Mouse (Mus musculus) C2C12 (cell line): ENCODE measurements around the gene Taf9b. TPM values are rescaled to one million over a fixed set of nuclear protein-coding genes. Genes with fewer than 3 reads are reported as not detected.

Experiments
- H3K27me3 ChIP-seq: one replicate; pipeline ENCODE4 v1.6.1; 2011; ENCODE audit not compliant: control insufficient read depth, insufficient read depth, insufficient read length
- H3K36me3 ChIP-seq: one replicate; pipeline ENCODE4 v1.6.1; 2011; ENCODE audit not compliant: control insufficient read depth, insufficient read depth
- H3K4me3 ChIP-seq: one replicate; pipeline ENCODE4 v1.5.1; 2011; ENCODE audit warnings: mild to moderate bottlenecking, control low read depth; ENCODE audit not compliant: poor library complexity, insufficient read depth, severe bottlenecking
- H3K79me2 ChIP-seq: one replicate; pipeline ENCODE4 v1.6.1; 2011; ENCODE audit not compliant: control insufficient read depth, insufficient read depth
- H3K79me3 ChIP-seq: one replicate; pipeline ENCODE4 v1.6.1; 2011; ENCODE audit warnings: low read depth, control low read depth
- H3ac ChIP-seq: one replicate; pipeline ENCODE3; 2011; ENCODE audit warnings: low read depth; ENCODE audit not compliant: control insufficient read depth, insufficient read length
- CEBPB ChIP-seq: IDR thresholded peaks from one replicate; pipeline ENCODE4 v1.6.1; 2011; ENCODE audit warnings: low read depth, mild to moderate bottlenecking, control low read depth, moderate library complexity
- CTCF ChIP-seq: IDR thresholded peaks from one replicate; pipeline ENCODE4 v1.5.1; 2011; ENCODE audit not compliant: control insufficient read depth, insufficient read depth, insufficient read length
- FOSL1 ChIP-seq: IDR thresholded peaks from one replicate; pipeline ENCODE4 v1.8.0; 2011; ENCODE audit warnings: mild to moderate bottlenecking, low read length; ENCODE audit not compliant: poor library complexity, insufficient read depth, severe bottlenecking
- MAX ChIP-seq: IDR thresholded peaks from one replicate; pipeline ENCODE4 v1.6.1; 2011; ENCODE audit warnings: mild to moderate bottlenecking, control low read depth
- MYOD1 ChIP-seq: IDR thresholded peaks from one replicate; pipeline ENCODE4 v1.6.1; 2011; ENCODE audit warnings: low read depth; ENCODE audit not compliant: control insufficient read depth, insufficient read length
- MYOG ChIP-seq: IDR thresholded peaks from one replicate; pipeline ENCODE4 v1.6.1; 2011; ENCODE audit not compliant: control insufficient read depth, insufficient read length; ENCODE audit errors: extremely low read depth
- USF1 ChIP-seq: IDR thresholded peaks from one replicate; pipeline ENCODE4 v1.6.1; 2011; ENCODE audit warnings: low read depth, mild to moderate bottlenecking, control low read depth, moderate library complexity
- polyA plus RNA-seq: library from polyadenylated mRNA; unstranded; fragments of >200 nt; fragmentation: generic; extraction: Trizol; gene quantifications from one replicate; pipeline ENCODE4 v1.2.1, GENCODE M21; 2012; ENCODE audit warnings: missing spikeins

Gene Taf9b
- polyA plus RNA-seq, 1 experiment: 1.6 TPM

GRCm38 (mm10) chrX:106164555-106164954 is 56.4 kb downstream of the Taf9b start:
- H3K27me3 ChIP-seq: no peaks in the 10 kb centered on the region
- H3K4me3 ChIP-seq: no peak overlapping the region
- no peaks in the 10 kb centered on the region for H3K79me3 ChIP-seq
- H3K79me2 ChIP-seq: no peaks in the 10 kb centered on the region
- no peak for TF ChIP-seq MAX
- TF ChIP-seq MYOG: no peak
- no peak for TF ChIP-seq CTCF
- TF ChIP-seq FOSL1: no peak
- TF ChIP-seq CEBPB: no peak
- no peak for TF ChIP-seq USF1
- TF ChIP-seq MYOD1: no peak
- no peaks in the 10 kb centered on the region for H3K36me3 ChIP-seq
- no peak overlapping the region for H3ac ChIP-seq

DNA sequence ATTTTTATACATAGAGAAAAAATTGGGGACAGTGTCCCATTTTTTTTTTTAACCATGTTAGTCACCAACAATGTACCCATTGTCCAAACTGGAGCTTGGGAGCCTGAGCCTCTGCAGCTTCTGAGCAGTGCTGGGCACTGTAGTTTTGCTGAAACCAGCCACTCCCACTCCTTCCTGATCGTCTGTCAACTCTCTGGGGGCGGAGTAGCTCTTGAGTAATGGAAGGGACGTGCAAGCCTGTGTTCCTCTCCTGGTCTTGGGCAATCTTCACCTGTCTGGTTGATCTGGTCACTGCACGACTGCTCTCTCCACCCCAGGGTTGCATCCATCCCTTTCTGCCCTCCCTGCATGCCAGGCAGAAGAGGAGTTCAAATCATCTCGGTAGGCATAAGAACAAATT is 57.0 kb downstream of the Taf9b start:
- Histone ChIP-seq H3ac (no peak overlapping the region), H3K79me2 (no peaks in the 10 kb centered on the region), H3K4me3 (no peak overlapping the region), H3K79me3 (no peaks in the 10 kb centered on the region), H3K27me3 (no peaks in the 10 kb centered on the region), H3K36me3 (no peaks in the 10 kb centered on the region)
- TF ChIP-seq CEBPB: no peak

Other genes with a start within 250 kb of the Taf9b start
- 12.2 TPM for gene Magt1, start 209.3 kb downstream of the Taf9b start, polyA plus RNA-seq
- 194 TPM for gene Cox7b, start 205.5 kb downstream of the Taf9b start, polyA plus RNA-seq
- gene Atp7a, start 193.9 kb downstream of the Taf9b start, polyA plus RNA-seq: 2.1 TPM
- gene Tlr13, start 78.0 kb downstream of the Taf9b start, polyA plus RNA-seq: not detected
- 880 TPM for gene Pgk1, start 34.1 kb downstream of the Taf9b start, polyA plus RNA-seq
- gene Fnd3c2, start 34.2 kb upstream of the Taf9b start, polyA plus RNA-seq: not detected